Mouse (Mus musculus): ENCODE data around the gene Ctcfl. TPM values are rescaled to one million over a fixed set of nuclear protein-coding genes. Genes with fewer than 3 reads are reported as not detected.
"Not testable (repeated sequence)": the region's sequence is repeated elsewhere in the genome, so short reads cannot be mapped to it uniquely, and the experiment has no call there.

The Ctcfl gene
- polyA plus RNA-seq, 1 experiment from 2014 or later = not detected

DNA sequence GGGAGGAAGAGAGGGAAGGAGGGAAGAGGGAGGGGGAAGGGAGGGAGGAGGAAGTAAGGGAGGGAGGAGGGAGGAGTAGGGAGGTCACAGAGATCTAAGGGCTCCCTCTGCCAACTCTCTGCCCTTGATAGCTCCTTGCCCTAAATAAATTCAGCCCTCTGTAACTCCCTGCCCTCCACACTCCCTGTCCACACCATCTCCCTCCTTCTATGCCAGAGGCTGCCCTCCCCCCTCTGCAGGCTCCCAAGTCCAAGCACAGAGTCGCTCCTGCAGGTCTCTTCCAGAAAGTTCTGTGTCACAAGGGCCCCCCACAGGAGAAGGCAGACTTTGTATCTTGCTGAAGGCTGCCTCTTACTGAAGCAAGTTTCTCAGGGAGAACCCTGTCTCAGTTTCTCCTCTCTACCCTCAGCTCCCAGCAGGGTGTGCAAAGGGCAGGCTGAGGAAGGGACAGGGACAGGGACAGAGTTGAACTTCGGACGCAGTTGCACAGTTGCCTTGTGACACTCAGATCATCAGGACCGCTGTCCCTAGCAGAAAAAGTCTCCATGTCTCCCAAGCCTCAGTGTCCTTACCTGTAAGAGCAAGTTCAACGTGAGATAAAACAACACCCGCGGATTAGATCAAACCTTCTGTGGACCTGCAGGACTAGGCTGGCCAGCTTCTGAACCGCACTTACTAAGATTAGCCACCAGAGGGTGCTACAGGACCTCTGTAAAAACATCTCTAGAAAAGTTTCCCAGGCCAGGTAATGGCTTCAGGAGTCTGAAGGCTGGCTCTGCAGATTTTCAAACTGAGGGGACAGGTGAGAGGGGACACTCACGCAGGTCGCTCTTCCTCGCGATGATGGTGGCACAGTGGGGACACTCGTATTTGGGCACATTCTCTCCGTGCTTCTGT lies 12.2 kb downstream of the Ctcfl start:
- Histone ChIP-seq H3K4me1 (ENCODE audit: control insufficient read depth, insufficient read depth, low read length) (no peaks in the 10 kb centered on the region), H3K4me3 (ENCODE audit: low read depth, low read length) (no peak overlapping the region), H3K27ac (ENCODE audit: low read depth, low read length) (no peak overlapping the region), H3K27me3 (ENCODE audit: control insufficient read depth, insufficient read depth, low read length) (0 out of 2 replicates have a peak, but pooled peaks cover 3% of the 10 kb centered on the region), H3K9ac (ENCODE audit: low read length) (0 out of 2 replicates have a peak overlapping the region, but pooled peaks have one; percentile 31), H3K9me3 (ENCODE audit: control insufficient read depth, low read length) (no peaks in the 10 kb centered on the region), H3K36me3 (ENCODE audit: control insufficient read depth, insufficient read depth, low read length) (no peaks in the 10 kb centered on the region), H3K4me2 (ENCODE audit: low read depth) (no peak overlapping the region)
- ATAC-seq (ENCODE audit: insufficient read depth, low FRiP score, low TSS enrichment) (no peak), DNase-seq (ENCODE audit: low spot score) (peak; percentile 61)
- WGBS = 25% methylated on average over 14 of the region's 14 CpGs

DNA sequence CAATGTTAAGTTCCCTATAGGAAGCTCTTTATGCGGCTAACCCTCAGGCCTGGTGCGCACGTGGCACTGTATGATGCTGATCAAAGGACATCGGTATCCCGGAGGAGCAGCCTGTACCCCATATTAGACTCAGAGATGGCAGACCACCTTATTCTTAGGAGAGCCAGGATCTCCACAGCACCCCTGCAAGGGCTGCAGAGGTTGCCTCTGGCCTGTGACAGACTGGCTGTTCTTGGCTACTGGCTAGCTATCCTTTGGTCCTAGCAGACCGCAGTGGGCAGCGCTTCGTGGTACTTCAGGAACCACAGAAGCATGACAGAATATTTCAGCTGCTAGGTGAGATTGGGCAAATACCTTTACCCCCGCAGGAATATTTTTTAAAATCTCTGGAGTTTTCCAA lies 12.9 kb downstream of the Ctcfl start:
- Histone ChIP-seq H3K9ac (ENCODE audit: low read length) (no peak overlapping the region), H3K9me3 (ENCODE audit: control insufficient read depth, low read length) (no peaks in the 10 kb centered on the region), H3K4me3 (ENCODE audit: low read depth, low read length) (no peak overlapping the region), H3K27ac (ENCODE audit: low read depth, low read length) (no peak overlapping the region), H3K4me1 (ENCODE audit: control insufficient read depth, insufficient read depth, low read length) (no peaks in the 10 kb centered on the region), H3K36me3 (ENCODE audit: control insufficient read depth, insufficient read depth, low read length) (no peaks in the 10 kb centered on the region), H3K27me3 (ENCODE audit: control insufficient read depth, insufficient read depth, low read length) (0 out of 2 replicates have a peak, but pooled peaks cover 3% of the 10 kb centered on the region), H3K4me2 (ENCODE audit: low read depth) (no peak overlapping the region)
- ATAC-seq (ENCODE audit: insufficient read depth, low FRiP score, low TSS enrichment) (no peak), DNase-seq (ENCODE audit: low spot score) (no peak)
- WGBS = 87% methylated on average over 9 of the region's 9 CpGs

DNA sequence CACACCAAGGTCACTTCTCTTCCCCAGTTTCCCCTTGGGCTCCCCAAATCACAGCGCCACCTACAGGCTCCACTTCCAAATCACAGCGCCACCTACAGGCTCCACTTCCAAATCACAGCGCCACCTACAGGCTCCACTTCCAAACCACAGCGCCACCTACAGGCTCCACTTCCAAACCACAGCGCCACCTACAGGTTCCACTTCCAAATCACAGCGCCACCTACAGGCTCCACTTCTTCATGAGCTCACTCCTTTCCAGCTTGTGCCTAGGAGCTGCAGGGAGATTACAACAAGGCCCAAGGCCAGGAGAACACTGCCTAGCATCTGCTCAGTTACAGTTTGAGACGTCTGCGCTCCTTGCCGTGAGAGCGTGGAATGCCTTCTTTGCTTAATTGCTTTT lies 22.0 kb downstream of the Ctcfl start:
- H3K27me3 ChIP-seq (ENCODE audit: control insufficient read depth, insufficient read depth, low read length); H3K9ac ChIP-seq (ENCODE audit: low read length); ATAC-seq (ENCODE audit: insufficient read depth, low FRiP score, low TSS enrichment); H3K4me3 ChIP-seq (ENCODE audit: low read depth, low read length); H3K27ac ChIP-seq (ENCODE audit: low read depth, low read length); DNase-seq (ENCODE audit: low spot score); H3K4me2 ChIP-seq (ENCODE audit: low read depth); H3K36me3 ChIP-seq (ENCODE audit: control insufficient read depth, insufficient read depth, low read length); H3K4me1 ChIP-seq (ENCODE audit: control insufficient read depth, insufficient read depth, low read length); H3K9me3 ChIP-seq (ENCODE audit: control insufficient read depth, low read length): not testable (repeated sequence)
- WGBS = 90% methylated on average over 10 of the region's 10 CpGs

DNA sequence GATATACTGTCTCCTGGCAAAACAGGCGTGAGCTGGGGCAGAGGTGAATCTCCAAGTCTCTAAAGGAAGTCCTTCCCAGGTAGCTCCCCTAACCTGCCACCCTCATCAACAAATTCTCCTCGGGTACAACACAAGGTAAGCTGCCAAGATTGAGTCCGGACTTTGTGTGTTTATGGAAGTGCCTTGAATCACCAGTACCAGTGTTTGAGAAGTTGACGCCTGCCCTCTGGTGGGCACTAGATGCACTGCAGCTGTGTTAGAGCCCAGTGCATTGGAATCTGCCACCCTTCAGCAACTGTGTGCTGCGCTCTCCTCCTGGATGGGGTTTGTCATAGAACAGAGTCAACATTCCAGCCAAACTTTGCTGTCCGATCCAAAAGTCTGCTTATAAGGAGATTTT lies 29.9 kb downstream of the Ctcfl start:
- Histone ChIP-seq H3K4me3 (ENCODE audit: low read depth, low read length) (no peak overlapping the region), H3K4me1 (ENCODE audit: control insufficient read depth, insufficient read depth, low read length) (no peaks in the 10 kb centered on the region), H3K27me3 (ENCODE audit: control insufficient read depth, insufficient read depth, low read length) (no peaks in the 10 kb centered on the region), H3K27ac (ENCODE audit: low read depth, low read length) (no peak overlapping the region), H3K4me2 (ENCODE audit: low read depth) (no peak overlapping the region), H3K9ac (ENCODE audit: low read length) (no peak overlapping the region), H3K9me3 (ENCODE audit: control insufficient read depth, low read length) (no peaks in the 10 kb centered on the region), H3K36me3 (ENCODE audit: control insufficient read depth, insufficient read depth, low read length) (no peaks in the 10 kb centered on the region)
- ATAC-seq (ENCODE audit: insufficient read depth, low FRiP score, low TSS enrichment) = peak; percentile 38; the same call in 1 of the 2 replicates
- WGBS = 26% methylated on average over 6 of the region's 6 CpGs
- peak; percentile 88 for DNase-seq (ENCODE audit: low spot score)

DNA sequence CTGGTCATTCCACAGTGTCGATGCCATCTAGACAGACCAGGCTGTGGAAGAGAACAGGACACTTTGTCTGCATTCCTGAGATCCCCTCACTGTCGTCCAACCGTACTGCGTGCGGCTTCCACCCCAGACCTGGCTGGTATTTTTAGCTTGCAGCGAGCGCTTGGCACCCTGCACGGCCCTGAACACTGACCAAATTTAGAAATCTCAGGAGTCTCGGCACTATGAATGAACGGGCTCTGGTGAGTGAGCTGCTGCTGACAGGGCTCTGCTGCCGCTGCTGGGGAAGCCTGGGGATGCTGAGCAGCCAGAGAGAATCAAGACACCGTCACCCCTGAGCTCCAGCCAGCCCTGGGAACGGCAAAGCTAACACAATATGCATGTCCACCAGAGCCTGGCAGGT lies 31.9 kb downstream of the Ctcfl start:
- Histone ChIP-seq H3K27ac (ENCODE audit: low read depth, low read length) (no peak overlapping the region), H3K4me1 (ENCODE audit: control insufficient read depth, insufficient read depth, low read length) (no peaks in the 10 kb centered on the region), H3K4me3 (ENCODE audit: low read depth, low read length) (no peak overlapping the region), H3K9me3 (ENCODE audit: control insufficient read depth, low read length) (no peaks in the 10 kb centered on the region), H3K36me3 (ENCODE audit: control insufficient read depth, insufficient read depth, low read length) (no peaks in the 10 kb centered on the region), H3K27me3 (ENCODE audit: control insufficient read depth, insufficient read depth, low read length) (no peaks in the 10 kb centered on the region), H3K9ac (ENCODE audit: low read length) (no peak overlapping the region), H3K4me2 (ENCODE audit: low read depth) (no peak overlapping the region)
- DNase-seq (ENCODE audit: low spot score) (no peak), ATAC-seq (ENCODE audit: insufficient read depth, low FRiP score, low TSS enrichment) (no peak)
- 71% methylated on average over 13 of the region's 13 CpGs for WGBS

DNA sequence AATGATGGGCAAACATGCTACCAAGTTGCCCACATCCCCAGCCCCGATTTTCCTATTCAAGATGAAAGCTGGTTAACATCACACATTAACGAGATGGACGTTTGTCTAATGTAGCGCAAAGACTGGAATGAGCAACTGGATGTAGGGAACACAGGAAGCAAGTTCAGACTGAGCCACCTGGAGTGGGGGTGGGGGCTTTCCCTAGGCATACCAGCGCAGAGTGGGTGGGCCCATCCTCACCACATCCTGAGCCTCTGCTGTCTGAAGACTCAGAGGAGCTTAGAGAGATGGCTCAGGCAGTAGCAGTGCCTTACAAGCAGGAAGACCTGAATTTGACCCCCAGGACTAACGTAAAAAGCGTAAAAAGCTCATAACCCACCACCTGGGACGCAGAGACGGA lies 33.6 kb downstream of the Ctcfl start:
- Histone ChIP-seq H3K9ac (ENCODE audit: low read length) (no peak overlapping the region), H3K9me3 (ENCODE audit: control insufficient read depth, low read length) (no peaks in the 10 kb centered on the region), H3K36me3 (ENCODE audit: control insufficient read depth, insufficient read depth, low read length) (no peaks in the 10 kb centered on the region), H3K27me3 (ENCODE audit: control insufficient read depth, insufficient read depth, low read length) (no peaks in the 10 kb centered on the region), H3K4me1 (ENCODE audit: control insufficient read depth, insufficient read depth, low read length) (no peaks in the 10 kb centered on the region), H3K4me2 (ENCODE audit: low read depth) (no peak overlapping the region), H3K4me3 (ENCODE audit: low read depth, low read length) (no peak overlapping the region), H3K27ac (ENCODE audit: low read depth, low read length) (no peak overlapping the region)
- 86% methylated on average over 9 of the region's 9 CpGs for WGBS
- ATAC-seq (ENCODE audit: insufficient read depth, low FRiP score, low TSS enrichment) (no peak), DNase-seq (ENCODE audit: low spot score) (no peak)

DNA sequence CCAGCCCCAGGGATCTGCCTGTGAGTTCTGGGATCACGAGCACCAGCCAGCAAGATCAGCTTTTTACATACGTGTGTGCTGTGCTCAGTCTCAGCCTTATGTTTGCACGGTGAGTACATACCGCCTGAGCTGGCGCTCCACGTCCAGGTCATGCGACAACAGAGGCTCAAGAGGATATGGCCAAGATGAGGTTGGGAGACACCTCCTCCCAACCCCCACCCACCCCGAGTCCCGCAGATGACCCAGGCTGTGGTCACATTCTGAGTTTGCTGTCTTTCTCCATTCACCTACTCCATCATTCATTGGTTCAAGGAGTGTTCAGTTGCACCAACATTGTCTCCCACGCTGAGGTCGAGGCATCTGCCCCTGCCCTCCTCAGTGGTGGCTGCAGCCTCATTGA lies 34.5 kb downstream of the Ctcfl start:
- Histone ChIP-seq H3K9ac (ENCODE audit: low read length) (no peak overlapping the region), H3K4me2 (ENCODE audit: low read depth) (no peak overlapping the region), H3K9me3 (ENCODE audit: control insufficient read depth, low read length) (no peaks in the 10 kb centered on the region), H3K27me3 (ENCODE audit: control insufficient read depth, insufficient read depth, low read length) (no peaks in the 10 kb centered on the region), H3K4me3 (ENCODE audit: low read depth, low read length) (no peak overlapping the region), H3K4me1 (ENCODE audit: control insufficient read depth, insufficient read depth, low read length) (no peaks in the 10 kb centered on the region), H3K27ac (ENCODE audit: low read depth, low read length) (no peak overlapping the region), H3K36me3 (ENCODE audit: control insufficient read depth, insufficient read depth, low read length) (no peaks in the 10 kb centered on the region)
- DNase-seq (ENCODE audit: low spot score) (peak; percentile 6), ATAC-seq (ENCODE audit: insufficient read depth, low FRiP score, low TSS enrichment) (no peak)
- 97% methylated on average over 11 of the region's 11 CpGs for WGBS

DNA sequence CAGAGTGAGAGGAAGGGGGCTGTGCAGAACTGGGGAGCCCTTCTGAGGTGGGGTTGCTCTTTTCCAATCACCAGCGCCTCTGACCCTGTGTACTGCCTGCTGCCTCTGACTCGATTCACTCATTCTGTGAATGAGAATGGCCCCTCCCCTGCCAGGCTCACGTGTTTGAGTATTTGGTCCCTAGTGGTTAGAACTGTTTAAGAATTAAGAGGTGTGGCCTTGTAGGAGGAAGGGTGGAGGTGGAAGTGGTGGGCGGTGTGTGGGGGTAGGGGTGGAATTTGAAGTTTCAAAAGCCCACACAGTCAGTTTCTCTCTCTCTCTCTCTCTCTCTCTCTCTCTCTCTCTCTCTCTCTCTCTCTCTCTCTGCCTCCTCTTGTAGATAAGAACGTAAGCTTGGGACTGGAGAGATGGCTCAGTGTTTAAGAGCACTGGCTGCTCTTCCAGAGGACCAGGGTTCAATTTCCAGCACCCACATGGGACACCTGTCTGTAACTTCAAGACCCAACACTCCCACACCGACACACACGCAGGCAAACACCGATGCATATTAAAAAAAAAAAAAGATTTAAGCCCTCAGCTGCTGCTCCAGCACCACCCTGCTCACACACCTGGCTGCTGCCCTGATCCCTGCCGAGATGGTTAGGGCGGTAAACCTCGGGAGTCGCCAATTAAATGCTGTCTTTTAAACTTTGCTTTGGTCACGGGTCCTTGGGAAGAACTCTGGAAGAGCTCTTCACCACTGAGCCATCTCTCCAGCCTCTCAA lies 35.4 kb downstream of the Ctcfl start:
- DNase-seq (ENCODE audit: low spot score) = peak; percentile 21
- H3K27me3 ChIP-seq (ENCODE audit: control insufficient read depth, insufficient read depth, low read length) = no peaks in the 10 kb centered on the region
- no peak overlapping the region for H3K9ac ChIP-seq (ENCODE audit: low read length)
- ATAC-seq (ENCODE audit: insufficient read depth, low FRiP score, low TSS enrichment) = no peak
- H3K4me1 ChIP-seq (ENCODE audit: control insufficient read depth, insufficient read depth, low read length) = no peaks in the 10 kb centered on the region
- H3K36me3 ChIP-seq (ENCODE audit: control insufficient read depth, insufficient read depth, low read length) = no peaks in the 10 kb centered on the region
- 15% methylated on average over 13 of the region's 13 CpGs for WGBS
- no peaks in the 10 kb centered on the region for H3K9me3 ChIP-seq (ENCODE audit: control insufficient read depth, low read length)
- H3K4me3 ChIP-seq (ENCODE audit: low read depth, low read length) = no peak overlapping the region
- H3K27ac ChIP-seq (ENCODE audit: low read depth, low read length) = no peak overlapping the region
- H3K4me2 ChIP-seq (ENCODE audit: low read depth) = no peak overlapping the region
